Mouse (Mus musculus) midbrain, postnatal 0 days (tissue): Measurements from ENCODE around the gene Supt5. TPM values are rescaled to one million over a fixed set of nuclear protein-coding genes. Genes with fewer than 3 reads are reported as not detected.

Experiments
- ATAC-seq: fragments of 200-750 bp; cut with Nextera tagmentation; 2 replicates; pipeline ENCODE4 v1.8.0; 2017; ENCODE audit warnings: moderate number of reproducible peaks, mild to moderate bottlenecking, moderate TSS enrichment, moderate library complexity; ENCODE audit not compliant: low FRiP score
- DNase-seq: peaks from one replicate; pipeline ENCODE4 v3.0.0-alpha.2; 2015; ENCODE audit warnings: low spot score
- H3K27ac ChIP-seq: fragments of 300-500 bp; sonication (generic); 2 replicates; pipeline ENCODE4 v1.5.1; 2014; ENCODE audit warnings: low read depth, mild to moderate bottlenecking, low read length, mixed read lengths
- H3K27me3 ChIP-seq: fragments of 300-500 bp; sonication (generic); 2 replicates; pipeline ENCODE4 v1.6.1; 2014; ENCODE audit warnings: low read length, control low read depth, mixed read lengths; ENCODE audit not compliant: insufficient read depth
- H3K36me3 ChIP-seq: fragments of 300-500 bp; sonication (generic); 2 replicates; pipeline ENCODE4 v1.6.1; 2014; ENCODE audit warnings: low read length, control low read depth, mixed read lengths; ENCODE audit not compliant: insufficient read depth
- H3K4me1 ChIP-seq: fragments of 300-500 bp; sonication (generic); 2 replicates; pipeline ENCODE4 v1.6.1; 2014; ENCODE audit warnings: mild to moderate bottlenecking, control low read depth, antibody characterized with exemption, low read length, mixed read lengths; ENCODE audit not compliant: insufficient read depth
- H3K4me2 ChIP-seq: fragments of 300-500 bp; sonication (generic); 2 replicates; pipeline ENCODE4 v1.6.1; 2014; ENCODE audit warnings: low read depth, mild to moderate bottlenecking, low read length, mixed read lengths; ENCODE audit not compliant: poor library complexity, severe bottlenecking
- H3K4me3 ChIP-seq: fragments of 300-500 bp; sonication (generic); 2 replicates; pipeline ENCODE4 v1.5.1; 2014; ENCODE audit warnings: low read depth, mild to moderate bottlenecking, low read length, moderate library complexity
- H3K9ac ChIP-seq: fragments of 300-500 bp; sonication (generic); replicated peaks from 2 replicates; pipeline ENCODE4 v1.6.1; 2014; ENCODE audit warnings: mild to moderate bottlenecking, low read length, moderate library complexity, mixed read lengths; ENCODE audit not compliant: poor library complexity, severe bottlenecking
- H3K9me3 ChIP-seq: fragments of 300-500 bp; sonication (generic); 2 replicates; pipeline ENCODE4 v1.6.1; 2016; ENCODE audit warnings: low read length, control low read depth
- CTCF ChIP-seq: IDR thresholded peaks from 2 replicates; pipeline ENCODE4 v1.5.1; 2016; ENCODE audit warnings: antibody characterized with exemption, mild to moderate bottlenecking
- WGBS: fragments of 180-500 bp; shearing (Covaris S2); extraction: QIAGEN DNeasy Blood & Tissue Kit; methylation state at CpG from one replicate; pipeline ENCODE4 v1.1.7; 2014; 5-methylcytosine and 5-hydroxymethylcytosine counted together
- polyA plus RNA-seq: library from polyadenylated mRNA; unstranded; fragments of >200 nt; fragmentation: Nextera tagmentation; extraction: Ambion mirVana; gene quantifications from 2 replicates; pipeline ENCODE4 v1.2.1, GENCODE M21; 2015
- total RNA-seq: library from RNA; depleted of rRNA; stranded (reverse); fragments of >200 nt; gene quantifications from 2 replicates; pipeline ENCODE4 v1.2.3, GENCODE M21; 2014; rRNA removed

Supt5 gene
- total and polyA plus RNA-seq, 2 experiments from 2014 or later, result 84.8 to 104 TPM

- Histone ChIP-seq H3K9ac (peak within 1 kb of the TSS; percentile 99), H3K9me3 (no peaks in the 10 kb centered on the region), H3K36me3 (peaks cover 1% of the 10 kb centered on the region; the same call in 1 of the 2 replicates), H3K27ac (peak within 1 kb of the TSS; percentile 93), H3K4me2 (peak within 1 kb of the TSS; percentile 81), H3K4me1 (no peaks in the 10 kb centered on the region; the same call in 1 of the 2 replicates), H3K27me3 (no peaks in the 10 kb centered on the region), H3K4me3 (peak within 1 kb of the TSS; percentile 94)
- TF ChIP-seq CTCF, result peak; percentile 49
- ATAC-seq (peak; percentile 93), DNase-seq (peak; percentile 96)
- WGBS, result 7% methylated on average over 57 of the region's 57 CpGs
These were observed 71.2 kb downstream of the Supt5 start, which contains the start of gene Eid2 for GRCm38 (mm10) chr7:28267129-28268041. Gene Eid2, plus strand, starts transcription at chr7:28267881.

DNA sequence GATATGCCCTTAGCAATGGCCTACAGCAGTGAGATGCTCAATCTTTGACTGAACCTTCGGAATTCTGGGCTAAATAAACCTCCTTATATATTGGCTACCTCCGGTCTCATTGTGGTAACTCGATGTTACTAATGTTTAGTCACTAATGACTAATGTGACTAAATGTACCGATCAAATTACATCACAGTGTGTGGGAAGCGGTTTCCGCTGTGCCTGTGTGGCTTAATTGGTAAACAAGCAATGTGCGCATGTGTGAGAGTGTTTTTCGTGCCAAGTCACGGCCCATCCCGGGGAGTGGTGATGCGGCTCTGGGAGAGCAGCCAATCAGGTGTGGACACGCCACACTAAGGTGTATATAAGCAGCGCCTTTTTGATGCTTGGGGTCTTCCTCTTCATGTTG, 73.2 kb downstream of the Supt5 start:
- Histone ChIP-seq H3K36me3 (no peaks in the 10 kb centered on the region), H3K4me1 (no peaks in the 10 kb centered on the region; the same call in 1 of the 2 replicates), H3K27me3 (no peaks in the 10 kb centered on the region), H3K9me3 (no peaks in the 10 kb centered on the region), H3K4me3 (no peak overlapping the region), H3K4me2 (no peak overlapping the region), H3K9ac (no peak overlapping the region), H3K27ac (no peak overlapping the region)
- DNase-seq (no peak), ATAC-seq (no peak)
- TF ChIP-seq CTCF, result no peak
- WGBS, result 92% methylated on average over 13 of the region's 13 CpGs

Other genes with a start within 250 kb of the Supt5 start
- 0.16 TPM in 1 of 2 replicates, not detected in the other for gene 9530053A07Rik, start 209.3 kb downstream of the Supt5 start, total RNA-seq
- 0.05 and 0.06 TPM in 2 replicates for gene 9530053A07Rik, start 209.3 kb downstream of the Supt5 start, polyA plus RNA-seq
- gene Fbl, start 169.0 kb downstream of the Supt5 start, total RNA-seq, result 31.9 and 34.4 TPM in 2 replicates
- gene Fbl, start 169.0 kb downstream of the Supt5 start, polyA plus RNA-seq, result 51.9 and 60.9 TPM in 2 replicates
- gene Dyrk1b, start 159.3 kb downstream of the Supt5 start, total RNA-seq, result 28.8 and 33.3 TPM in 2 replicates
- 8.0 TPM in 2 replicates for gene Dyrk1b, start 159.3 kb downstream of the Supt5 start, polyA plus RNA-seq
- 78.8 and 81.3 TPM in 2 replicates for gene Eid2, start 70.9 kb downstream of the Supt5 start, total RNA-seq
- 21.2 and 29.0 TPM in 2 replicates for gene Eid2, start 70.9 kb downstream of the Supt5 start, polyA plus RNA-seq
- 44.0 and 64.2 TPM in 2 replicates for gene Eid2b, start 61.0 kb downstream of the Supt5 start, total RNA-seq
- 50.9 and 52.8 TPM in 2 replicates for gene Eid2b, start 61.0 kb downstream of the Supt5 start, polyA plus RNA-seq
- 0.61 and 1.3 TPM in 2 replicates for gene Selenov, start 47.6 kb downstream of the Supt5 start, total RNA-seq
- gene Selenov, start 47.6 kb downstream of the Supt5 start, polyA plus RNA-seq, result 3.5 and 6.3 TPM in 2 replicates
- 8.6 and 17.3 TPM in 2 replicates for gene Dll3, start 36.5 kb downstream of the Supt5 start, total RNA-seq
- gene Dll3, start 36.5 kb downstream of the Supt5 start, polyA plus RNA-seq, result 17.6 and 18.1 TPM in 2 replicates
- gene Timm50, start 26.7 kb downstream of the Supt5 start, total RNA-seq, result 59.2 and 76.3 TPM in 2 replicates
- gene Timm50, start 26.7 kb downstream of the Supt5 start, polyA plus RNA-seq, result 112 and 120 TPM in 2 replicates
- gene Rps16, start 11.9 kb upstream of the Supt5 start, total RNA-seq, result 158 and 163 TPM in 2 replicates
- 536 and 539 TPM in 2 replicates for gene Rps16, start 11.9 kb upstream of the Supt5 start, polyA plus RNA-seq
- 15.3 and 19.4 TPM in 2 replicates for gene Plekhg2, start 33.9 kb upstream of the Supt5 start, total RNA-seq
- gene Plekhg2, start 33.9 kb upstream of the Supt5 start, polyA plus RNA-seq, result 7.9 and 8.0 TPM in 2 replicates
- 3.0 and 4.1 TPM in 2 replicates for gene Zfp36, start 41.5 kb upstream of the Supt5 start, total RNA-seq
- gene Zfp36, start 41.5 kb upstream of the Supt5 start, polyA plus RNA-seq, result 2.9 and 3.4 TPM in 2 replicates
- gene Med29, start 54.0 kb upstream of the Supt5 start, total RNA-seq, result 30.7 and 37.9 TPM in 2 replicates
- 41.6 and 43.2 TPM in 2 replicates for gene Med29, start 54.0 kb upstream of the Supt5 start, polyA plus RNA-seq
- gene Paf1, start 54.2 kb upstream of the Supt5 start, total RNA-seq, result 80.3 and 84.2 TPM in 2 replicates
- gene Paf1, start 54.2 kb upstream of the Supt5 start, polyA plus RNA-seq, result 89.3 and 90.0 TPM in 2 replicates
- 4.3 TPM in 1 of 2 replicates, not detected in the other for gene Gmfg, start 98.7 kb upstream of the Supt5 start, total RNA-seq
- gene Gmfg, start 98.7 kb upstream of the Supt5 start, polyA plus RNA-seq, result 3.4 and 4.0 TPM in 2 replicates
- 132 and 137 TPM in 2 replicates for gene Lrfn1, start 113.2 kb upstream of the Supt5 start, total RNA-seq
- gene Lrfn1, start 113.2 kb upstream of the Supt5 start, polyA plus RNA-seq, result 18.4 and 20.6 TPM in 2 replicates
- not detected in 2 replicates for gene Ifnl2, start 171.7 kb upstream of the Supt5 start, total RNA-seq
- not detected in 2 replicates for gene Ifnl2, start 171.7 kb upstream of the Supt5 start, polyA plus RNA-seq
- gene Ifnl3, start 184.1 kb upstream of the Supt5 start, total RNA-seq, result not detected in 2 replicates
- not detected in 2 replicates for gene Ifnl3, start 184.1 kb upstream of the Supt5 start, polyA plus RNA-seq
- not detected in 2 replicates for gene Sycn, start 202.1 kb upstream of the Supt5 start, total RNA-seq
- not detected in 2 replicates for gene Sycn, start 202.1 kb upstream of the Supt5 start, polyA plus RNA-seq
- gene Nccrp1, start 208.5 kb upstream of the Supt5 start, total RNA-seq, result 1.4 TPM in 1 of 2 replicates, not detected in the other
- 0.16 and 0.47 TPM in 2 replicates for gene Nccrp1, start 208.5 kb upstream of the Supt5 start, polyA plus RNA-seq